Mouse (Mus musculus) frontal cortex, adult 2 months (tissue): ENCODE measurements around the gene Crebrf. TPM values are rescaled to one million over a fixed set of nuclear protein-coding genes. Genes with fewer than 3 reads are reported as not detected.

Experiments
- DNase-seq, 2 experiments: peaks; one replicate each; pipeline ENCODE4 v3.0.0; 2022; ENCODE audit warnings: low spot score in 1 of 2; ENCODE audit errors: extremely low spot score in 1 of 2
- polyA plus RNA-seq: library from polyadenylated mRNA; depleted of rRNA; stranded (reverse); fragments of >200 nt; gene quantifications from 2 replicates; pipeline ENCODE4 v1.2.3, GENCODE M21; 2012; rRNA removed

The Crebrf gene
- polyA plus RNA-seq: 16.4 and 17.6 TPM in 2 replicates

DNA sequence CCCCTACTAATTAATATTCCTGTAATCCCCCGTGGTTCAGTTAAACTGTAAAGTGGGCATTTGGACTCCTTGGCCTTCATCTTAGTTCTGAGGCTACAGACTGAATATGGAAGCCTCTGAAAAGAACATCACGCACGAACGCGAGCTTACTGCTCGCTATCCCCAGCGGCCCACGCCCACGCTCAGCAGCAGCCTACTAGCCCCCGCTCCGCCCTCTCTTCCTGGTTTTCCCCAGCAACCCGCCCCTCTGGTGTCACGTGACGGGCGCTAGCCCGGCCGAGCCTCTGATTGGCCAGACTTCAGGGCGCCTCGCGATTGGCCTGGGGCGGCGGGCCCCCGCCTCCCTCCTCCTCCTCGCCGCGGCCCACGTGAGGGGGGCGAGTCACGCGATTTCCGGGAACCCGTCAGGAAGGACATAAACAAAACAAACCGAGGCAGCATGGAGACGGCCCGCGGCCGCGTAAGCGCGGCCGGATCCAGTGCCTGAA lies at the start of gene Crebrf:
Gene Crebrf, plus strand, starts transcription at position 380 of the 488 bp plus-strand sequence.
- DNase-seq: peak; percentile 96 to 99

GRCm38 (mm10) chr17:26671268-26671667 lies 44.2 kb upstream of the Crebrf start:
- DNase-seq: no peak

DNA sequence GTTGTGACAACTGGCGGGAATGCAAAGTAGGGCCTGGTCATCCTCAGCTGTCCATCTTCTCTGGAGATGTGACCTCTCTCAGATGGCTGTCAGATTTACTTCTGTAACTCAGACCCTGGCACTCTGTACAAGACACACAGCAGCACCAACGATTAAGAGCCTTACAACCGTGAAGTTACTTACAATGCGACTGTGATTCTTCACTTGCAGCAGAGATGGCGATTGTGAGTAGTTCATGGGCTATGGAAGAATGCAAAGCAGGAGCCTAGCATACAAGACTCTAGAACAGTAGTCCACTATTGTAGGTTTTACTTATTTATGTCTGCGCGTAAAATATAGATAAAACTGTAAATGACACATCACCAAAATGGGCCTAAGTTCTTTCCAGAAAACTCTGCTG lies 39.6 kb upstream of the Crebrf start:
- DNase-seq: no peak

GRCm38 (mm10) chr17:26676252-26676615 lies 39.2 kb upstream of the Crebrf start:
- peak; percentile 74 to 91 for DNase-seq

DNA sequence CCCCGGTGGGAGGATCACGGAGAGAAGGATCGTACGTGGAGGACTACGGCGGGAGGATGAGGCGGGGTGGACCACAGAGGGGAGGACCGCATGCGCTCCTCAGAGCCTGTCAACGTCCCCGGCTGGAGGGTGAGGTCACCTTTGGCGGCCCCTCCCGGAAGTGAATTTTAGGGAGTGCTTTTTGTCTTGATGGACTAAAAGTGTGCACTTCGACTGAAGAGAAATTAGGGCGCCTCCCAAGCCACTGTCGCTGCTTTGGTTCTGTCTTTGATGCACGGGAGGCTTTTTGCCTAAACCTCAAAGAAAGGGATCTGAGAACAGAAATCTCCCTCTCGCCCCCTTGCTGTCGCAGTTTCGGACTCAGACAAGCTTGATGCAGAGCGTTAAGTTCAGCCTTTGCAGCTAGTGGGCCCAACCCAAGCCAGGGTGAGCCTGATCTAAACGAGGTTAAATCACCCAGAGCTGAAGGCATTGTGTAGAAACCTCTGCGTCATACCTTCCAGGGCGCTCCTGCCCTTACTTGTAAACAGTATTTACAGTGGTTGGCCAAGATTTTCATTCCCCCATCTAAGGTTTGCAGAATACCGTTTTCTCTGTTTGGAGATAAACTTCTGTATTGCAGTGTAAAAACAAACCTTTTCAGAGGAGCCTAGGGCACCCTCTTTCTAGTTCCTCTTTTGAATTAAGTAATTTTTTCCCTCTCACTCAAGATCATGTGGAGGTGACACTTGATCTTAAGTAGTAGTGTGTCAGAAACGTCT lies 38.7 kb upstream of the Crebrf start:
- peak in 1 of 2 experiments; percentile 69 for DNase-seq

- DNase-seq: no peak
Measured at GRCm38 (mm10) chr17:26677711-26678637, 37.5 kb upstream of the Crebrf start.

DNA sequence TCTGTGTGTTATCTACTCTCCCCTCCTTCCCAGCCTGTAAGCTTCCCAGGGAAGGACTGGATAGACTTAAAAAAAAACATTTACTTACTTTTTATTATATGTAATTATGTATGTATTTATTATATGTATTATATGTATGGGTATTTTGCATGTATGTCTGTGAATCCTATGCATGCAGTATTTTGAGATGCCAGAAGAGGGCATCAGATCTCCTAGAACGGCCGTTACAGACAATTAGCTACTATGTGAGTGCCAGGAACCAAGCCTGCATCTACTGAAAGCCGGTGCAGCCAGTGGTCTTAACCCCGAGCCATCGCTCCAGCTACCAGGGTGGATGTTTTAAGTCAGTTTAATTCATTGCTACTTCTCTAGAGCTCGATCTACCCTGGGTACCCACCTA lies 34.2 kb upstream of the Crebrf start:
- no peak for DNase-seq

GRCm38 (mm10) chr17:26686334-26687000 lies 29.0 kb upstream of the Crebrf start:
- DNase-seq: no peak

DNA sequence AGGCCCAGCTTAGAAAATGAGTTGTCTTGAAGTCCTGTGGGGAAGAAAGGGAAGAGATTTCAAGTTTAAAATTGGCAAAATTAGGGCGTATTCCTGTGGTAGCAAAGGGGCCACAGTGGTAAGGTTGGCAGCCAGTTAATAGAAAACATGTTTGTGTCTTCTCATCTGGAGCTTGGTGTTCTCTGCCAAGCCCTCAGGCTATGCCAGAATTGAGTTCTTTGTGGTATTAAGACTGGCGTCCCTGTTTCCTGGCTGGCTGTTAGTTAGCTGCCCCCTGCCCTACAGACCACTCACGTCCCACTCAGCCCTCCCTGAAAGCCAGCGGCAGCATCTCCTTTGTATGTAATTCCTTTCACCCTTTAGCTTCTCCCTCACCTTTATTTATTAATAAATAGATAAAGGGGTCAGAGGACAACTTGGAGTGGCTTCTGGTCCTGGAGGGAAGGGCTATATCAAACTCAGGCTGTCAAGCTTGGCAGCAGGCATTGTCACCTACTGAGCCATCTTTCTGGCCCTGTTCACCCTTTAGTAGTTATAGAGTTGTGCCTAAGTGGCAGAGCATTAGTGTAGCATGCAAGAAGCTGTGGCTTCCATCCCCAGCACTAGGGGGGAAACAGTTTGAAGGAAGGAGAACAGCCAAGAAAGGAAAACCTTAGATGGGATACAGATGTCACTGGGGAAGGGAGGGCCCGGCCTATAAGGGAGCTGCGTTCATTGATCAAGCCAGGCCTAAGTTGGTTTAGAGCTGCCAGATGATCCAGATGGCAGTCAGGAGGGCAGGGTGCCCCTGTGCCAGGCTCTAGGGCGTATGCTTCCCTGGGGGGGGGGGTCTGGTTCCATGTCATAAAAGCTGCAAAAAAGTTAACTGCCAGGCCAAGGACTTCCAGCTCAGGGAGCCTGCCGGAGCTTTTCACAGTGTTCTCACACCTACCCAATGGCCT lies 26.4 kb upstream of the Crebrf start:
- DNase-seq: no peak

GRCm38 (mm10) chr17:26689810-26690209 lies 25.6 kb upstream of the Crebrf start:
- no peak for DNase-seq

GRCm38 (mm10) chr17:26690236-26690635 lies 25.2 kb upstream of the Crebrf start:
- DNase-seq: no peak

DNA sequence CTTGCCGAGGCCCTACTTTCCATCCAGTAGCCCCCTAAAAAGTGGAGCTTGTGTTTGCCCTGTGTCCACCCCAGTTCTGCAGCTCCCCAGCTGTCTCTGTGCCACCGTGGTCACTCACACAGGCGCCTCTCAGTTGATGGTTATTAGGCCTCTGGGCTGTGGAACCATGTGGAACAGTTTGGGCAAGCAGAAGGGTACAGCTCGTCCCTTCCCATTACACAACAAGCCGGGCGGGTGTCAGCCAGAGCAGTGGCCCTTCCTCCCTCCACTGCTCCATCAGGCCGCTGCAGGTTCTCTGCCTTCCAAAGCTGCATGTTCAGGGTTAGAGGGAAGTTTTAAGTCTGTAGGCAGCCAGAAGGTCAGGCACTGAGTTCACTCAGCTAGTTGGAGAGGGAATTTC lies 24.3 kb upstream of the Crebrf start:
- DNase-seq: no peak

DNA sequence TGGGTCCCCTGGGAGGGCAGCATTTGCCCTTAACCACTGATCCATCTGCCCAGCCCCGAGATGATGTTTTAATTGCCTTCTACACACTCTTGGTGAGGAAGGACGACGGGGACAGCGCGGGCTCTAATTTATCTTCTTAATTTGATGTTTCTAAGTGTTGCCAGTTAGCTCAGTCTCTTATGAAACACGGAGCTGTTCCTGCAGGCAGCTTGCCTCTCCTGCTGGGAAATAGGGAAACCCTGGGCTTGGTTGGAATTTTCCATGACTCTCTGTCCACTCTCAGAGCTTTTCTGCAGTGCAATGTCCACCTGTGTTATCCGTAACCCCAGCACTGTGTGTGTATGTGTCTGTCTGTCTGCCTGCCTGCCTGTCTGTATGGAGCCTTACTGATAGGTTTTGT lies 22.0 kb upstream of the Crebrf start:
- no peak for DNase-seq

- DNase-seq: no peak
Measured at GRCm38 (mm10) chr17:26694171-26694570, 21.3 kb upstream of the Crebrf start.

DNA sequence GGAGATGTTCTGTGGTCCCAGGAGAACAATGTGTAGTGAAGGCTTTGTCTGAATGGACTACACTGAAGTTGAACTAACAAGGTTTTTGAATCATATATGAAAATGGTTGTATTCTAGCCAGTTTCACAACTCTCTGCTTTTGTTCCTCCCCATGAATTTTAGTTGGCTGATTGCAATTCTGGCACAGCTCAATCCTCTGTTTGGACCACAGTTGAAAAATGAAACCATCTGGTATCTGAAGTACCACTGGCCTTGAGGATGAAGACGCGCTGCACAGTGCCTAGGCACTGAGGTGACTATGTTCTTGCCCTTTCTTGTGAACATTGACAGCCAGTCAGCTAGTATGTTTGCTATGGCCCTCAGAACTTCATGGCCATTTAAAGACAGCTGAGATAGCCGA lies 20.3 kb upstream of the Crebrf start:
- no peak for DNase-seq

DNA sequence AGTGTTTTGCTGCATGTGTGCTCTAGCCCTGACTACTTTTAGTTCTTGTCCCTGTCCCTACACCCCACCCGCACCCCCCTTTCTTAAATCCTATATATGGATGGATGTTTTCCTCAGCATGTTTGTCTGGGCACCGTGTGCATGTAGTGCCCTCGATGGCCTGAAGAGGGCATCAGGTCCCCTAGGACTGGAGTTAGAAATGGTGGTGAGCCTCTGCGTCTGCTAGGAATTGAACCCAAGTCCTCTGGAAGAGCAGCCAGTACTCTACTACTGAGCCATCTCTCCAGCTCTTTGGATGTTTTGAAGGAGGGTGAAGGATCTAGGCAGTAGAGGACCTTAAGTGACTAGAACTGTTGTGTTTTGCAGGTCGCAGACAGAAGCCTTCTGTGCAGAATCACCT lies 16.6 kb upstream of the Crebrf start:
- no peak for DNase-seq

GRCm38 (mm10) chr17:26699819-26700616 lies 15.4 kb upstream of the Crebrf start:
- no peak for DNase-seq

GRCm38 (mm10) chr17:26701565-26701964 lies 13.9 kb upstream of the Crebrf start:
- no peak for DNase-seq

- no peak for DNase-seq
Measured at GRCm38 (mm10) chr17:26702621-26703020, 12.8 kb upstream of the Crebrf start.
